Mouse (Mus musculus) mesoderm, embryonic 11.5 days (tissue): Measurements from ENCODE around the gene Isy1.

Experiments
- DNase-seq: peaks from one replicate; pipeline ENCODE4 v3.0.0-alpha.2; 2012; ENCODE audit warnings: low read depth, low spot score

Isy1 gene

GRCm38 (mm10) chr6:87850155-87850899, 11.7 kb upstream of the Isy1 start:
- DNase-seq: peak; percentile 31

DNA sequence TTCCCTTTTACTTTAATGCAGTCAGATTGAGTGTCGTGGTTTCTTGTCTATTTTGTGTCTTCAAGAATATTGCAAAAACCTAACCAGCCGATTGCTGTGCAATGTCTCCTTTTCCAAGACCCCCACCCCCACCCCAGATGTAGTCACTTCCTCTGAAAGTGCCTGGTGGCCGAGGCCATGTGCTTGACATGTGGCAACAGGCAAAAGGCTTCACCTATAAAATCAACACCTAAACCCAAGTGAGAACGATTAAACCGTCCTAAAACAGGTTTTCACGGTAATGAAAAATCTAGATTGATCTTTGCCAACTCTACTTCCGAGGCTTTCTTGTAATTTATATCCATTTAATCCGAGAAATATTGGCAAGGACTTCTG, 11.2 kb upstream of the Isy1 start:
- DNase-seq: peak; percentile 69

GRCm38 (mm10) chr6:87846813-87847212, 8.2 kb upstream of the Isy1 start:
- DNase-seq: no peak

DNA sequence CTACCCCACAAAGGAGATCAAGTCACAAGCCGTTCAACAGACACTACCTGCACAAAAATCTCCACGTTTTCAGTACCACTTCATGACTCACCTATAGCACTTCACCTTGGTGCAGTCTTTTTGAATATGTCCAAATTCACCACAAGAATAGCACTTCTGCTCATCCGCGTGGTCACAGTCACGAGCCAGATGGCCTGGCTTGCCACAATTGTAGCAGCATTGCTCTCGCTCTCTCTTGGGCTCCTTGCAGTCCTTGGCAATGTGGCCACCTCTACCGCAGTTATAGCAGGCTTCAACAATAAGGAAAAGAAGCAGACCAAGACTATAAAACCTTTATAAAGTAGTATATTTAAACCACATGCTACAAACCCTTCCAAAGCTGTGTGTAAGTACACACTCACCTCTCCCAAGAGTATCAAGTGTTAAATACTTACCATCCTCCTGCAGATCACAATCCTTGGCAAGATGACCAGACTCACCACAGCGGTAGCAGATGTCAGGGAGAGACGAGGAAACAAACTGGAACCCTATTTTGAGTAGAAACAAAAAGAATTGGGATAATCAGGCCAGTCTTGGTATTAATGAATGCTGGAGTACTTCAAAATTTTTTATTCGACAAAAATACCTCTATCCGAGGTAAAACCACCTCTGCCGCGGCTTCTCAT, 6.6 kb upstream of the Isy1 start:
- DNase-seq: no peak

DNA sequence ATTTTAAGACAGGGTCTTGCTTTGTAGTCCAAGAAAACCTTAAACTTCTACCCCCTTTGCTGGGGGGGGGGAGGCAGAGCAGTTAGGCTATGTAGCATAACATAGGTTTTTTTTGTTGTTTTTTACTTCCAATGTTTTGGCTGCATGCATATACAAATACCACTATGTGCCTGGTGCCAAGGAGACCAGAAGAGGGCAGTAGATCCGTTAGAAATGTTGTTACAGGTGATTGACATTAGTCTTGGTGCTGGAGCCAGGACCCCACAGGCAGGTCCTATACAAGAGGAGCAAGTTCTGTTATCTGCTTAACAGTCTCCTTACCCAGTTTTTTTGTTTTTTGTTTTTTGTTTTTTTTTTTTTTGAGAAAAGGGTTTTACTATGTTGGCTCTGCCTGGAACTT, 3.7 kb upstream of the Isy1 start:
- no peak for DNase-seq

DNA sequence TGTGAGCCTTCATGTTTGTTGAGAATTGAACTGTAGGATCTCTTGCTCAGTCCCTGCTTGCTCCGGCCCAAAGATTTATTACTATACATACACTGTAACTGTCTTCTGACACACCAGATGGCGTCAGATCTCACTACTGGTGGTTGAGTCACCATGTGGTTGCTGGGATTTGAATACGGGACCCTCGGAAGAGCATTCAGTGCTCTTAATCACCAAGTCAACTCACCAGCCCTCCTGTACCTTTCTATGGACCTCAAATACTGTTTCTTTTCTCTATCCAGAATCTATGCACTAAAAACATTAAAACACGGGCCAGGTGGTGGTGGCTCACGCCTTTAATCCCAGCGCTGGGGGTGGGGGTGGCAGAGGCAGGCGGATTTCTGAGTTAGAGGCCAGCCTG, 3.0 kb upstream of the Isy1 start:
- no peak for DNase-seq

DNA sequence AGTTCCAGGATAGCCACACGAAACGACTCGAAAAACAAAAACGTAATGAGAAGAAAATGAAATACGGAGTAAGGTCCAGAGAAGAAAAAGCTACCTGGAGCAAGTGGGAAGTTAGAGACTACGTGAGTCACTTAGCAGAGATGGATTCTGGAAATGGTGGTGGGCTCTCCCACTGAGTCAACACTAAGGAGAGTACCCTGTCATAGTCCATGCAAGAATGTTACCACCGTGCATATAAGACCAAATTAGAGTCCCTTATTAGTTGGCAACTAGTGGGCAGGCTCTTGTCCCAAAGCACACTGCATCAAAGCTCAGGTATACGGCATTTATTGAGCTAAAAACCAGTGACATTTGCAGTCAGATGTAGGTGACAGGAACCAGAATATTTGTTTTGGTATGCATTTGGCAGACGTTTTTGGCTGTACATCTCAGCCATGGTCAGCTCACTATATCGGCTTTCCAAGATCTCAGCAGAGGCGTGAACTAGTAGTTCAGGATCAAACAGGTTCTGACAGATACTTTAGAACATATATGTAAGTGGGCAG, 1.3 kb upstream of the Isy1 start:
- DNase-seq: no peak

GRCm38 (mm10) chr6:87835695-87836094, 2.9 kb downstream of the Isy1 start, which contains the start of gene Gm45140:
Gene Gm45140 (minus strand): TSS chr6:87835795.
- DNase-seq: no peak

DNA sequence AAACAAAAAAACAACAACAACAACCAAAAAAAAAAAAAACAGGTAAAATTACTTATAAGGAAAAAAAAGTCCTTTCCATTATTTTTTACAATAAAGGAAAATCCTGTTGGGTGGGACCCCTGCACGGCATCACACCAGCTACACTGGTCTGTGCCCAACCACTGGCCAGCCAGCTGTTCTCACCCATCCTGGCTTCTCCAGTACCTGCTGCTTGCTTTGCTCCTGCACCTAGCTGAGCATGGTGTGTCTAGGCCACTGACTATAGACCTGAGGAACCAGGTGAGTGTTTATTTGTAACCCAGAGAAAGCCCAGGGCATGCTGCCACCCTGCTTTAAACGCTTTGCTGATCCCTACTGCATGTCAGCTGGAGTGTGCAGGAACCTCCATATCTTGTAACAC, 18.2 kb downstream of the Isy1 start:
- no peak for DNase-seq

- DNase-seq: no peak
These were observed 24.1 kb downstream of the Isy1 start for GRCm38 (mm10) chr6:87814486-87814885.

DNA sequence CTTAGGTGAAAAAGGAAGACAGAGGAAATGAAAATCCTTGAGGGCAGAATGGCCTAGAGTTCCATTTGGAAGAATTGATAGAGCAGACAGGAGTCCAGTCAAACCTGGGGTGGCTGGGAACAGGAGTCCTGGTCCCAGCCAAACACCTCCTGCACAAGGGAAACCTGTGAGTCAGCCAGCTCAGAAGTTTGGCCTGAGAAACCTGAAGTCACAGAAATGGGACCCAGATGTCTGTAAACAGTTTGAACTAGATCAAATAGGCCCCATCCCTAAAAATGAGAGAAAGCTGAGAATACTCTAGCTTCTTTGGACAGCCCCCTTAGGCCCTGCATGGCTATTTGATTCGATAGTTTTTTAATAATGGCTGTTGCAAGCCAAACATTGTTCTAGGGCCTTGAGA, 25.9 kb downstream of the Isy1 start:
- no peak for DNase-seq

- DNase-seq: peak; percentile 87
These were observed 26.8 kb downstream of the Isy1 start, which contains the start of gene Rab43 for GRCm38 (mm10) chr6:87811675-87812338. Gene Rab43 (minus strand): TSS chr6:87812164.

- peak; percentile 49 for DNase-seq
These were observed 27.6 kb downstream of the Isy1 start for GRCm38 (mm10) chr6:87810713-87811669.

DNA sequence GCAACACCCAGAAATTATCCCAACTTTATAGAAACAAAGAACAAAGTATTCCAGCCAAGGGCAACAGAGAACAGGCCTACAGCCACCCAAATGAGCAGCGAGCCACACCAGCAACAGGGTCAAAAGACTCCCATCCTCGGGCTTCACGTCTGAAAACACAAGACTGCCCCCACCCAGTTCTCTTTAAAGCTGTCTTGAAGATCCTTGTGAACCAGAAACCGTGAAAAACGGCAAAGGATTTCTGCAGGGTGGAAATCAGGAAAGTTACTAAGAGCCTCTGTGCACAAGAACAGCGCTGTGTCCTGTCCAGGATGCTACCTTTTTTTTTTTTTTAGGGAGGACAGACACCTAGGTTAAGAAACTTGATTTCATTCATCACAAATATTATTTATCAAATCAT, 28.3 kb downstream of the Isy1 start:
- no peak for DNase-seq

DNA sequence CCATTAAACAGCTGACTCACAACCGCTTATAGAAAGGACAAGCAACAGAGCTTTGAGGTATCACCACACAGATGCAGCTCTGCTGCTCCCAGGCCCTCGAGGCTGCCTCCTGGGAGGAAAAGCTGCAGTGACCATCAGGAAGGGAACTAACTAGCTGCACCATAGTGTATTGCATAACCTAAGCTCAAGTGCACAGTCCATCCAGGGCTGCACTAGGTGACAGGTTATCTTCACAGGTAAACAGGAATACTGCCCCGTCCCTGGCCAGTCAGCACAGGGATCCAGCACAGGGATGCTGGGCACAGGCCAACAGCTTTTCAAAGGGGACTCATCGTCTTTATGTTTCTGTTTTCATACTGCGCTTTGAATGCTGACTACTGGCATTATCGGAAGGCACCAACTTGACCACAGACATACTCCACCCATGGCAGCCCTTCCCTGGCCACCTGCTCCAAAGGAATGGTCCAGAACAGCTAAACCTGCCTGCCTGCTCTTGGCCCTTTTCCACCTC, 28.9 kb downstream of the Isy1 start:
- DNase-seq: no peak

- DNase-seq: no peak
These were observed 29.5 kb downstream of the Isy1 start for GRCm38 (mm10) chr6:87809144-87809543.

- DNase-seq: no peak
These were observed 30.1 kb downstream of the Isy1 start for GRCm38 (mm10) chr6:87808521-87808920.

DNA sequence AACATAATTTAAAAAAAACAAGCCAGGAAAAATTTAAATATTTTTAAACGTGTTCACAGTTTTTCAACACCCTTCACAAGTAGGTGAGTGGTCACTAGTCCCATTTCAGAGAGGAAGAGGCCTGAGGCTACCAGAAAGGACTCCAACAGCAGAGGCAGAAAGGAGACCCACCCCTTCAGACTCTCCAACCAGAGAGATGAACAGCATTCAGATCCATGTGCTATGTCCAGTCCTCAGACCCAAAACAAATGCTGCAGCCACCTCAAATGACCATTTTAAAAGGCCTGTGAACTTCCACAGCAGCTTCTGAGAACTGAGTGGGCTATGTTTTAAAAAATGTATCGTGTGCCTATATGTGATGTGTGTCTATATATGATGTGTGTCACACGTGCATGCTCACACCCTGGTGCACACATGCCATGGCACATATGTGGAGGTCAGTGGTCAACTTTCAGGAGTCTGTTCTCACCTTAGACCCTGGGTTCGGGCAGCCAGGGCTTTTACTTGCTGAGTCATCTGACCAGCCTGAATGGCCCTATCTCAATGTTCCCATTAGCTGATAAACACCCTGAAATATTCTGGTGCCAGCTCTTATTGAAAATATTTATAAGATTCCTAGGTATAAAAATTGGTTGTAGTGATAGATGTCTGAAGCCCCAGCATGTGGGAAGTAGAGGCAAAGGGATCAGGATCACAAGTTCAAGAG, 30.7 kb downstream of the Isy1 start:
- DNase-seq: no peak

DNA sequence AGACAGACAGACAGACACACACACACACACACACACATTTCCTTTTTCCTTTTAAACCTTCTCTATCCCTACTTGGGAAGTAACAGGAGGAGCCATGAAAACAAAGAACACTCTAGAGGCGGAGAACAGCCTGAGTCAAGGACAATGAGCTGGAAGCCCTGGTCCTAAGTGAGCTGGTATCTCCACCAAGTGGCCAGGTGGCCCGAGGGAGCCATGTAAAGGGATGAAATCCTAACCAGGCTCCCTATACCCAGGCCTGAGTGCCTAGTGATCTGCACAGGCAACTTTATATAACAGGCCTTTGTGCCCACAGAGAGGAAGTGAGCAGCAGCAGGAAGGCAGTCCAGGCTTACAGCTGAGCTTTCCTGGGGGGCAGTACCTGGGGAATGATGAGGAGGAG, 31.7 kb downstream of the Isy1 start:
- no peak for DNase-seq

- no peak for DNase-seq
These were observed 32.6 kb downstream of the Isy1 start for GRCm38 (mm10) chr6:87806028-87806427.
